Mouse (Mus musculus) lung, postnatal 0 days (tissue): ENCODE results near the gene Nck2. TPM values are rescaled to one million over a fixed set of nuclear protein-coding genes. Genes with fewer than 3 reads are reported as not detected.
"Not testable (repeated sequence)": the region's sequence is repeated elsewhere in the genome, so short reads cannot be mapped to it uniquely, and the experiment has no call there.

ENCODE experiments used
- ATAC-seq: fragments of 200-750 bp; cut with Nextera tagmentation; 2 replicates; pipeline ENCODE4 v1.8.0; 2017; ENCODE audit warnings: moderate library complexity
- DNase-seq: peaks from one replicate; pipeline ENCODE4 v3.0.0-alpha.2; 2016; ENCODE audit warnings: low spot score
- H3K27ac ChIP-seq: fragments of 300-500 bp; sonication (generic); 2 replicates; pipeline ENCODE4 v1.5.1; 2014; ENCODE audit warnings: antibody characterized with exemption, mild to moderate bottlenecking, low read length, mixed read lengths
- H3K27me3 ChIP-seq: fragments of 300-500 bp; sonication (generic); replicated peaks from 2 replicates; pipeline ENCODE4 v1.6.1; 2014; ENCODE audit warnings: low read length, mixed read lengths; ENCODE audit not compliant: insufficient read depth
- H3K36me3 ChIP-seq: fragments of 300-500 bp; sonication (generic); 2 replicates; pipeline ENCODE4 v1.6.1; 2014; ENCODE audit warnings: low read length, mixed read lengths; ENCODE audit not compliant: insufficient read depth
- H3K4me1 ChIP-seq: fragments of 300-500 bp; sonication (generic); 2 replicates; pipeline ENCODE4 v1.6.1; 2014; ENCODE audit warnings: antibody characterized with exemption, low read depth, low read length, mixed read lengths; ENCODE audit not compliant: insufficient read depth
- H3K4me2 ChIP-seq: fragments of 300-500 bp; sonication (generic); replicated peaks from 2 replicates; pipeline ENCODE4 v1.6.1; 2014; ENCODE audit warnings: low read depth, mild to moderate bottlenecking, low read length, moderate library complexity, mixed read lengths
- H3K4me3 ChIP-seq: fragments of 300-500 bp; sonication (generic); 2 replicates; pipeline ENCODE4 v1.5.1; 2014; ENCODE audit warnings: low read depth, low read length
- H3K9ac ChIP-seq: fragments of 300-500 bp; sonication (generic); replicated peaks from 2 replicates; pipeline ENCODE4 v1.6.1; 2014; ENCODE audit warnings: low read depth, mild to moderate bottlenecking
- H3K9me3 ChIP-seq: fragments of 300-500 bp; sonication (generic); 2 replicates; pipeline ENCODE4 v1.6.1; 2016; ENCODE audit warnings: low read length, mixed read lengths
- CTCF ChIP-seq: IDR thresholded peaks from 2 replicates; pipeline ENCODE4 v1.5.1; 2016; ENCODE audit warnings: antibody characterized with exemption, mild to moderate bottlenecking
- EP300 ChIP-seq: IDR thresholded peaks from 2 replicates; pipeline ENCODE4 v1.6.1; 2016; ENCODE audit warnings: antibody characterized with exemption, mild to moderate bottlenecking, control low read depth
- WGBS: fragments of 180-500 bp; shearing (Covaris S2); extraction: QIAGEN DNeasy Blood & Tissue Kit; methylation state at CpG from one replicate; pipeline ENCODE4 v1.1.7; 2014; 5-methylcytosine and 5-hydroxymethylcytosine counted together
- polyA plus RNA-seq: library from polyadenylated mRNA; unstranded; fragments of >200 nt; fragmentation: Nextera tagmentation; extraction: Ambion mirVana; gene quantifications from 2 replicates; pipeline ENCODE4 v1.2.1, GENCODE M21; 2015

Nck2 gene
- polyA plus RNA-seq, 1 experiment from 2014 or later: 34.0 TPM

GRCm38 (mm10) chr1:43530295-43531020 is 86.1 kb downstream of the Nck2 start:
- peak; percentile 56 for DNase-seq
- 41% methylated on average over 7 of the region's 7 CpGs for WGBS
- Histone ChIP-seq H3K9ac (no peak overlapping the region), H3K9me3 (no peaks in the 10 kb centered on the region), H3K4me3 (no peak overlapping the region), H3K27ac (no peak overlapping the region), H3K36me3 (no peaks in the 10 kb centered on the region), H3K27me3 (no peaks in the 10 kb centered on the region), H3K4me1 (peaks cover 20% of the 10 kb centered on the region; the same call in 1 of the 2 replicates), H3K4me2 (no peak overlapping the region)
- TF ChIP-seq CTCF (no peak), EP300 (peak; percentile 74)
- peak; percentile 67 for ATAC-seq

- Histone ChIP-seq H3K9me3 (no peaks in the 10 kb centered on the region), H3K4me1 (peaks cover 20% of the 10 kb centered on the region; the same call in 1 of the 2 replicates), H3K27ac (no peak overlapping the region), H3K4me2 (no peak overlapping the region), H3K4me3 (no peak overlapping the region), H3K27me3 (no peaks in the 10 kb centered on the region), H3K9ac (no peak overlapping the region), H3K36me3 (no peaks in the 10 kb centered on the region)
- TF ChIP-seq CTCF: no peak
- TF ChIP-seq EP300: no peak
- 64% methylated on average over 7 of the region's 7 CpGs for WGBS
- DNase-seq (no peak), ATAC-seq (no peak)
These were observed 86.9 kb downstream of the Nck2 start for GRCm38 (mm10) chr1:43531307-43531706.

GRCm38 (mm10) chr1:43532279-43532678 is 87.9 kb downstream of the Nck2 start:
- peak; percentile 21; the same call in 1 of the 2 replicates for TF ChIP-seq CTCF
- TF ChIP-seq EP300: no peak
- no peaks in the 10 kb centered on the region for H3K36me3 ChIP-seq
- H3K4me3 ChIP-seq: no peak overlapping the region
- H3K4me1 ChIP-seq: peaks cover 20% of the 10 kb centered on the region; the same call in 1 of the 2 replicates
- ATAC-seq (no peak), DNase-seq (peak; percentile 15)
- WGBS: 45% methylated on average over 4 of the region's 4 CpGs
- no peaks in the 10 kb centered on the region for H3K9me3 ChIP-seq
- H3K27me3 ChIP-seq: no peaks in the 10 kb centered on the region
- no peak overlapping the region for H3K4me2 ChIP-seq
- no peak overlapping the region for H3K27ac ChIP-seq
- no peak overlapping the region for H3K9ac ChIP-seq

GRCm38 (mm10) chr1:43533497-43533896 is 89.1 kb downstream of the Nck2 start:
- peaks cover 20% of the 10 kb centered on the region; the same call in 1 of the 2 replicates for H3K4me1 ChIP-seq
- H3K27ac ChIP-seq, H3K4me2 ChIP-seq, ATAC-seq, H3K36me3 ChIP-seq, H3K9ac ChIP-seq, H3K9me3 ChIP-seq, H3K4me3 ChIP-seq, DNase-seq, H3K27me3 ChIP-seq: not testable (repeated sequence)
- WGBS: 81% methylated on average over 11 of the region's 11 CpGs

- Histone ChIP-seq H3K36me3 (no peaks in the 10 kb centered on the region), H3K9me3 (no peaks in the 10 kb centered on the region), H3K27ac (no peak overlapping the region), H3K4me3 (no peak overlapping the region), H3K27me3 (no peaks in the 10 kb centered on the region), H3K9ac (no peak overlapping the region), H3K4me1 (peaks cover 18% of the 10 kb centered on the region; the same call in 1 of the 2 replicates), H3K4me2 (no peak overlapping the region)
- WGBS: 68% methylated on average over 5 of the region's 5 CpGs
- ATAC-seq: no peak
- TF ChIP-seq EP300: no peak
- no peak for TF ChIP-seq CTCF
- DNase-seq: no peak
These were observed 89.8 kb downstream of the Nck2 start for GRCm38 (mm10) chr1:43534060-43534760.

- Histone ChIP-seq H3K4me2 (no peak overlapping the region), H3K27ac (no peak overlapping the region), H3K9ac (no peak overlapping the region), H3K36me3 (no peaks in the 10 kb centered on the region), H3K4me1 (peaks cover 14% of the 10 kb centered on the region; the same call in 1 of the 2 replicates), H3K9me3 (no peaks in the 10 kb centered on the region), H3K27me3 (no peaks in the 10 kb centered on the region), H3K4me3 (no peak overlapping the region)
- TF ChIP-seq CTCF (no peak), EP300 (no peak)
- 50% methylated on average over 6 of the region's 6 CpGs for WGBS
- ATAC-seq (no peak), DNase-seq (no peak)
These were observed 91.2 kb downstream of the Nck2 start for GRCm38 (mm10) chr1:43535519-43536000.
